8 mouse cellular contexts compared by ENCODE assay signal in the genomic region with DNA sequence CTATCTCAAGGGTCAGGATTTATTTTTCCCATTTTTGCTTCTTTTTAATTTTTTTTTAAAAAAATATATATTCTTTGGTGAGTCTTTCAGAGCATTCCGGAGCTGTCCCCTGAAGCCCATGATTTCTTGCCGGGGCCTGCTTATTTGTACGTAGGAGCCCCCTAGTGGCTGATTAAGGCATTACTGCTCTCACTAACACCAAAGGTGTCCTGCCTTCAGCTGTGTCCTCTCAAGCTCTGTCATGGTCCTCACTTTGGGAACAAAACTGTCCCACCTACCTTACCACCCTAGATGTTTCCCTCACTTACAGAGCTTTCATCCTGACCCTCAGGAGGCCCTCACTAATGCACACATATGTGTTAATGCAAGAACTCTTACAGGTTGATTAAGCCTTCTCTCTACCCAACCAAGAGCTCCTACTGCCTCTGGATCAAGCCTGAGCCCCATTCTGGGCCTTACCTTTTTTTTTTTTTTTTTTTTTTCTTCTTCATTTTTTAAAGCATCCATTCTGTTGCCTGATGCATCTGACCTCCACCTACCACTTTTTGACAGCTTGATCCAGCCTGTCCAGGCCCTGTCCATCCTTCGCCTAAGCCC. TPM values are rescaled to one million over a fixed set of nuclear protein-coding genes. Genes with fewer than 3 reads are reported as not detected.
DNase-seq lines count a peak whose midpoint lies in the region; ATAC-seq and TF ChIP-seq lines count a peak whose summit lies in the region.
"Had no signal": no experiment of that assay in that cellular context is flagged by ENCODE, and none has a peak within 500 bp of the region (broad histone marks: within the 10 kb centered on the region; RNA-seq: fewer than 3 reads in every experiment).

No protein-coding gene starts in this region.

- H3K4me2 ChIP-seq in intestine, embryonic 16.5 days (ENCODE audit: low read depth, low read length): no peak overlapping the region
- no peak overlapping the region for H3K4me2 ChIP-seq in midbrain, embryonic 12.5 days (replicated peaks)

- no peaks in the 10 kb centered on the region for H3K36me3 ChIP-seq in intestine, embryonic 16.5 days (ENCODE audit: control insufficient read depth, insufficient read depth, low read length)
- H3K36me3 ChIP-seq in midbrain, embryonic 12.5 days: no peaks in the 10 kb centered on the region

- TF ChIP-seq POLR2A in cortical plate, adult 2 months (IDR thresholded peaks at IDR 0.05; ENCODE audit: extremely low read depth, insufficient read depth, low read length): no peak

- no peaks in the 10 kb centered on the region for H3K9me3 ChIP-seq in intestine, embryonic 16.5 days (ENCODE audit: control insufficient read depth, low read length)
- H3K9me3 ChIP-seq in midbrain, embryonic 12.5 days: no peaks in the 10 kb centered on the region
- H3K9me3 ChIP-seq: megakaryocyte, embryonic 14.5 days had no signal

- TF ChIP-seq CTCF in cortical plate, adult 2 months (IDR thresholded peaks at IDR 0.05; ENCODE audit: extremely low read depth, insufficient read depth, low read length): peak; percentile 78

- WGBS in intestine, embryonic 16.5 days: 26% methylated on average over 4 of the region's 4 CpGs
- 28% methylated on average over 4 of the region's 4 CpGs for WGBS in midbrain, embryonic 12.5 days

- H3K27me3 ChIP-seq in intestine, embryonic 16.5 days (replicated peaks; ENCODE audit: control insufficient read depth, insufficient read depth, low read length): no peaks in the 10 kb centered on the region
- H3K27me3 ChIP-seq in midbrain, embryonic 12.5 days: no peaks in the 10 kb centered on the region

- H3K4me3 ChIP-seq in cortical plate, adult 2 months (ENCODE audit: insufficient read depth, low read length): no peak overlapping the region
- H3K4me3 ChIP-seq in intestine, embryonic 16.5 days (ENCODE audit: low read length): no peak overlapping the region
- no peak overlapping the region for H3K4me3 ChIP-seq in midbrain, embryonic 12.5 days

- H3K4me1 ChIP-seq in cortical plate, adult 2 months (ENCODE audit: control insufficient read depth, insufficient read depth, low read length): 0 out of 2 replicates have a peak, but pooled peaks cover 2% of the 10 kb centered on the region
- no peaks in the 10 kb centered on the region for H3K4me1 ChIP-seq in intestine, embryonic 16.5 days (ENCODE audit: control insufficient read depth, insufficient read depth, low read length)
- H3K4me1 ChIP-seq in midbrain, embryonic 12.5 days: peaks cover 12% of the 10 kb centered on the region; the same call in 1 of the 2 replicates

- intact Hi-C loops in left cerebral cortex, postnatal 25 days (cut with DNase I): loop anchor here (2.0 to 5.0 kb wide), 2 partner anchors 106 to 155 kb away; partner anchors contain the start of gene Dennd4b

- DNase-seq in adrenal gland, adult 18-20 months (ENCODE audit: low spot score in 2 of 2): peak; percentile 69 to 79
- peak; percentile 42 for DNase-seq in gastrocnemius, postnatal 25 days
- DNase-seq in left cerebral cortex, postnatal 25 days (ENCODE audit: low spot score in 2 of 2): peak; percentile 87 to 92
- DNase-seq in skeletal muscle tissue, adult 2 months (ENCODE audit: low read depth, low spot score): peak; percentile 81

- ATAC-seq in intestine, embryonic 16.5 days: peak; percentile 72
- peak; percentile 77 for ATAC-seq in midbrain, embryonic 12.5 days (ENCODE audit: low FRiP score, low read depth)

- H3K27ac ChIP-seq in cortical plate, adult 2 months (ENCODE audit: insufficient read depth, low read length): no peak overlapping the region
- no peak overlapping the region for H3K27ac ChIP-seq in intestine, embryonic 16.5 days (ENCODE audit: low read length)
- H3K27ac ChIP-seq in midbrain, embryonic 12.5 days (replicated peaks): no peak overlapping the region

- no peak overlapping the region for H3K9ac ChIP-seq in intestine, embryonic 16.5 days (ENCODE audit: low read depth, low read length)
- H3K9ac ChIP-seq in midbrain, embryonic 12.5 days (replicated peaks): no peak overlapping the region

RNA-seq across cellular contexts. Expression of gene Slc27a3, which starts 16.2 kb away (rescaled TPM):
- 100 to 1,000 TPM; 102 to 110 TPM for total RNA-seq in adrenal gland, adult 18-20 months (2021)
- 6.8 and 9.4 TPM in 2 replicates for polyA plus RNA-seq in cortical plate, adult 2 months (2012; rRNA removed)
- total RNA-seq in gastrocnemius, postnatal 25 days (2021): 1 to 10 TPM; 1.5 to 1.7 TPM
- polyA plus RNA-seq in intestine, embryonic 16.5 days (2015; fragmentation: Nextera tagmentation; extraction: Ambion mirVana): 8.4 and 8.6 TPM in 2 replicates
- total RNA-seq in left cerebral cortex, postnatal 25 days (2021): 1 to 10 TPM; 7.2 to 8.1 TPM
- 15.8 and 22.0 TPM in 2 replicates for polyA plus RNA-seq in midbrain, embryonic 12.5 days (2016; fragmentation: Nextera tagmentation; extraction: Ambion mirVana)

RNA-seq across cellular contexts. Expression of gene Ints3, which starts 59.9 kb away (rescaled TPM):
- 10 to 100 TPM; 71.1 to 98.9 TPM for total RNA-seq in adrenal gland, adult 18-20 months (2021)
- 44.8 and 46.1 TPM in 2 replicates for polyA plus RNA-seq in cortical plate, adult 2 months (2012; rRNA removed)
- total RNA-seq in gastrocnemius, postnatal 25 days (2021): 10 to 100 TPM; 14.5 to 15.9 TPM
- 20.2 and 22.1 TPM in 2 replicates for polyA plus RNA-seq in intestine, embryonic 16.5 days (2015; fragmentation: Nextera tagmentation; extraction: Ambion mirVana)
- total RNA-seq in left cerebral cortex, postnatal 25 days (2021): 10 to 100 TPM; 64.3 to 70.2 TPM
- polyA plus RNA-seq in midbrain, embryonic 12.5 days (2016; fragmentation: Nextera tagmentation; extraction: Ambion mirVana): 42.4 and 44.3 TPM in 2 replicates

Comparison
In these comparisons a context has a peak if more than half of its experiments do, and no peak if none do; other contexts are left out.
1. RNA of gene Slc27a3, which starts 16.2 kb away (total RNA-seq): 102 to 110 TPM in adrenal gland, adult 18-20 months; 7.2 to 8.1 TPM in left cerebral cortex, postnatal 25 days and 1.5 to 1.7 TPM in gastrocnemius, postnatal 25 days; every median in the first group is over 10 times any median in the second.
2. Peak in every context shown above with its lines, with median percentiles within 50 percentile points of each other: DNase-seq.